Mouse (Mus musculus) heart, postnatal 14 days (tissue): ENCODE results near the gene Bcl11b. TPM values are rescaled to one million over a fixed set of nuclear protein-coding genes. Genes with fewer than 3 reads are reported as not detected.

ENCODE experiments used
- DNase-seq, 2 experiments: peaks; one replicate each; pipeline ENCODE4 v3.0.0; 2021 to 2022
- intact Hi-C: fragments of 180-260 bp; cut with DNase I; formaldehyde crosslinking; loops from one replicate; pipeline ENCODE4 v1.15.1; 2025
- long read RNA-seq, 2 experiments: library from polyadenylated mRNA; stranded (forward); transcript quantifications; one replicate each; pipeline ENCODE4 v2.0.0; 2021
- total RNA-seq, 2 experiments: library from RNA; stranded (reverse); gene quantifications; 2 replicates each; pipeline ENCODE4 v1.2.3; 2021

Gene Bcl11b
- 1 to 10 TPM; 1.2 to 8.6 TPM for total RNA-seq
- long read RNA-seq, experiment 1, partial matches to known transcripts: 2 of 5 reads
- long read RNA-seq, experiment 1, other reads (novel, unspliced or antisense): 3 of 5 reads
- long read RNA-seq, experiment 2, partial matches to known transcripts: 0 of 2 reads
- long read RNA-seq, experiment 2, other reads (novel, unspliced or antisense): 2 of 2 reads

GRCm38 (mm10) chr12:108003483-108003882 lies at the start of gene Bcl11b:
Gene Bcl11b (minus strand): TSS chr12:108003602.
- intact Hi-C loops: no loop called here
- DNase-seq: no peak

- DNase-seq: no peak
- intact Hi-C loops: no loop called here
These were observed 47.6 kb upstream of the Bcl11b start for GRCm38 (mm10) chr12:108050996-108051395.

GRCm38 (mm10) chr12:108049625-108050024 lies 46.2 kb upstream of the Bcl11b start:
- intact Hi-C loops: no loop called here
- DNase-seq: peak; percentile 26 to 36

- no peak for DNase-seq
These were observed 38.8 kb upstream of the Bcl11b start for GRCm38 (mm10) chr12:108042239-108042571.

GRCm38 (mm10) chr12:108041571-108042238 lies 38.3 kb upstream of the Bcl11b start:
- intact Hi-C loops: loop anchor here (2.0 kb wide), 1 partner anchor 79 kb away; no protein-coding TSS in a partner anchor
- peak; percentile 71 to 84 for DNase-seq

More at GRCm38 (mm10) chr12:108042239-108042571, 38.8 kb upstream of the Bcl11b start:
- intact Hi-C loops: no loop called here

GRCm38 (mm10) chr12:108037446-108037845 lies 34.0 kb upstream of the Bcl11b start:
- no peak for DNase-seq
- intact Hi-C loops: no loop called here

- no peak for DNase-seq
- intact Hi-C loops: no loop called here
These were observed 32.1 kb upstream of the Bcl11b start for GRCm38 (mm10) chr12:108035412-108036078.

GRCm38 (mm10) chr12:108022835-108023615 lies 19.6 kb upstream of the Bcl11b start:
- intact Hi-C loops: no loop called here
- no peak for DNase-seq

- no peak for DNase-seq
- intact Hi-C loops: no loop called here
These were observed 8.6 kb upstream of the Bcl11b start for GRCm38 (mm10) chr12:108012003-108012402.

- DNase-seq: no peak
- intact Hi-C loops: no loop called here
These were observed 6.9 kb upstream of the Bcl11b start for GRCm38 (mm10) chr12:108010346-108010745.

GRCm38 (mm10) chr12:108009156-108009555 lies 5.8 kb upstream of the Bcl11b start:
- no peak for DNase-seq
- intact Hi-C loops: no loop called here

- DNase-seq: peak; percentile 55 to 62
- intact Hi-C loops: no loop called here
These were observed 2.6 kb upstream of the Bcl11b start for GRCm38 (mm10) chr12:108005816-108006626.

- DNase-seq: no peak
- intact Hi-C loops: no loop called here
These were observed 2.0 kb upstream of the Bcl11b start for GRCm38 (mm10) chr12:108005488-108005800.

GRCm38 (mm10) chr12:108004701-108005487 lies 1.5 kb upstream of the Bcl11b start:
- DNase-seq: peak in 1 of 2 experiments; percentile 3
- intact Hi-C loops: no loop called here

- intact Hi-C loops: no loop called here
- peak; percentile 44 to 53 for DNase-seq
These were observed 526 bp upstream of the Bcl11b start for GRCm38 (mm10) chr12:108003928-108004327.

GRCm38 (mm10) chr12:108002436-108003189 lies 789 bp downstream of the Bcl11b start:
- DNase-seq: peak in 1 of 2 experiments; percentile 4
- intact Hi-C loops: no loop called here

GRCm38 (mm10) chr12:108001652-108002340 lies 1.6 kb downstream of the Bcl11b start:
- intact Hi-C loops: no loop called here

GRCm38 (mm10) chr12:108000715-108001080 lies 2.7 kb downstream of the Bcl11b start:
- no peak for DNase-seq
- intact Hi-C loops: no loop called here

More at GRCm38 (mm10) chr12:108001652-108002340, 1.6 kb downstream of the Bcl11b start:
- DNase-seq: no peak
